Mouse (Mus musculus): ENCODE results near the gene Bend6. TPM values are rescaled to one million over a fixed set of nuclear protein-coding genes. Genes with fewer than 3 reads are reported as not detected.
A peak's percentile ranks its signal among the peaks of the same experiment; 100 is the strongest.

The Bend6 gene
- total RNA-seq (2014; rRNA removed) (124 and 153 TPM in 2 replicates), polyA plus RNA-seq (2015; fragmentation: Nextera tagmentation; extraction: Ambion mirVana) (96.7 and 111 TPM in 2 replicates)

DNA sequence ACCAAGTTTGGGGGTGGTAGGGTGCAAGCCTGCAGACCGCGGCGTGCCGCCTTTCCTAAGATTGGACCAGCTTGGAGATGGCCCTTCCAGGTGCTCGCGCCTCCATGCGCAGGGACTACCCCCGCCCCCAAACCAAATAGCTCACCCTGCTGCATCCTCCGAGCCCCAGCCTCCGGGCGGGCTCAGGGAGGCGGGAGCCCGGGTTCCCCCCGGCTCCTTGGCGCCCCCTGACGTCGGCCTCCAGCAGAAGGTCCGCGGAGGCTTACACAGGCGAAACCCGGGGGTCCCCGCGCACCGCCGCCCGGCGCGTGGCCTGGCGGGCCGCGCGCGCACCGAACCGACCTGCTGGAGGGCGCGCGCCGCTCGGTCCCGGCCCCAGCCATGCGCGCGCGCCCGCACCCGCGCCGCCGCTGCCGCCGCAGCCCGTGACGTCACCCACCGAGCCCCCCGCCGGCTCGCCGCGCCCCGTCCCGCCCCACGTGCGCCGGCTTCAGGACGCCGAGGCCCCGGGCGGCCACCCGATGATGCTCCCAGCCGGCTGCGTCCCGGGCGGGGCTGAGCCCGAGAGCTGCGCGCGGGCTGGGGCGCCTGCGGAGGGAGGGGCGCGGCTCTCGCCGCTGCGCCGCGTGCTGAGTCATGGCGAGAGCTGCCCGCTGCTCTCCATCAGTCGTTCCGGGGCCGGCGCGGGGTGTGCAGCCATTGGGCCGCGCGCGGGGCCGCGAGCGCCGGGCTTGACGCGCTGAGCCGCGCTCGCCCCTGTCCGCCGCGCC lies at the start of gene Bend6:
Bend6 (minus strand) TSS at position 396 of the 770 bp plus-strand sequence.
- Histone ChIP-seq H3K4me1 (ENCODE audit: insufficient read depth) (peaks cover 9% of the 10 kb centered on the region; the same call in 1 of the 2 replicates), H3K36me3 (ENCODE audit: insufficient read depth) (no peaks in the 10 kb centered on the region), H3K4me2 (ENCODE audit: low read depth) (peak within 1 kb of the TSS; percentile 71), H3K27me3 (ENCODE audit: insufficient read depth, low read length) (no peaks in the 10 kb centered on the region), H3K9ac (peak within 1 kb of the TSS; percentile 81), H3K4me3 (ENCODE audit: low read depth, low read length) (peak within 1 kb of the TSS; percentile 79), H3K9me3 (ENCODE audit: low read length) (no peaks in the 10 kb centered on the region), H3K27ac (ENCODE audit: low read depth, low read length) (peak within 1 kb of the TSS; percentile 87)
- DNase-seq: peak; percentile 88
- peak; percentile 85 for ATAC-seq
- TF ChIP-seq CTCF (IDR thresholded peaks at IDR 0.05; ENCODE audit: low read depth): peak; percentile 53
- WGBS: 1% methylated on average over 59 of the region's 110 CpGs

DNA sequence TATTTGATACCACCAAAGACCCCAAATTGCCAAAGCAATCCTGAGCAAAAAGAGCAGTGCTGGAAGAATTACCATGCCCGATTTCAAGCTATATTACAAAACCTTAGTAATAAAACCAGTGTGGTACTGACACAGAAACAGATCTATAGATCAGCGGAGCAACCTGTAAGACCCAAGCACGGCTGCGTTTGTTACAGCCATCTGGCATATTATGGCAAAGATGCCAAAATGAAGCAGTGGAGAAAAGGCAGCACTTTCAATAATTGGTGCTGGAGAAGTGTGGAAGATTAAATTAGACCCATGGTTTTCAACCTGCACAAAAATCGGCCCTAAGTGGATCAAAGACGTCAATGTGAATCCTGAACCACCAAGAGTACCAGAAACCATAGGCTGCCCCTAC lies 48.0 kb upstream of the Bend6 start:
- Histone ChIP-seq H3K9ac (no peak overlapping the region), H3K4me1 (ENCODE audit: insufficient read depth) (no peaks in the 10 kb centered on the region), H3K27me3 (ENCODE audit: insufficient read depth, low read length) (no peaks in the 10 kb centered on the region), H3K4me3 (ENCODE audit: low read depth, low read length) (no peak overlapping the region), H3K4me2 (ENCODE audit: low read depth) (no peak overlapping the region), H3K27ac (ENCODE audit: low read depth, low read length) (no peak overlapping the region), H3K36me3 (ENCODE audit: insufficient read depth) (no peaks in the 10 kb centered on the region), H3K9me3 (ENCODE audit: low read length) (no peaks in the 10 kb centered on the region)
- no peak for DNase-seq
- no peak for TF ChIP-seq CTCF (IDR thresholded peaks at IDR 0.05; ENCODE audit: low read depth)
- no peak for ATAC-seq
- 88% methylated on average over 6 of the region's 6 CpGs for WGBS

DNA sequence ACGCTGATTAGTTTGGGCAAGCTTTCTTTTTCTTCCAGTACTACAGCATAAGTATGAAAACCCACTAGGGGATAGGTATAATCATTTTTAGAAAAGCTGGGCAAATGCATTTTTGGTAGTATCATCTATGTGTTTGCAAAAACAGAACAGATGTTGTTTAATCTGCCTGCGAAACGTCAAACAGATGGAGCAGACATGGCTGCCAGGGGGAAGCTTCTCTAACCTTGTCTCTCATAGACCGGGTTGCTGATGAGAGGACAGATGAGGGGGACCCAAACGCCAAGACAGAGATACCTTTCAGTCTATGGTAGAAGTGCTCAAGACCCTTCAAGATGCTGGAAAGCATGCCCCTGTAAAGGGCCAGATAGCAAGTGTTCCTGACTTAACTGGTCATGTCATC lies 40.9 kb upstream of the Bend6 start:
- no peak for TF ChIP-seq CTCF (IDR thresholded peaks at IDR 0.05; ENCODE audit: low read depth)

DNA sequence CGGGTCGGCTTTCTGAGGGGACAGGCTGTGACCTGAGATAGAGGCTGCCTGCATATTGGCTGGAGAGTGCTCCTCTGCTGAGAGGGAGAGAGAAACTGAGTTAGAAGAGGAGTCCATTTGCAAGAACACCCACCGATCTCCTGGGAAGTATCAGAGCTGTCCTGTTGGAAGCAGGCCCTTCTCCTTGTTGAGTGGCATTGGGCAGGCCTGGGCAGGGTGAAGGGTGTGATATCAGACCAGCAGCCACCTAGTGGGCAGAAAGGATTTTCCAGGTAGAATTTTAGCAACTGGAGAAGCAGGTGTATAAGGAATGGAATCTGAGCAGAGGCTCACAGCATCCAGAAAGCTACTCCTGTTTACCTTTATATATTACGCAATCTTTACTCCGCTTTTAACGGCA lies 40.2 kb upstream of the Bend6 start:
- Histone ChIP-seq H3K27me3 (ENCODE audit: insufficient read depth, low read length) (no peaks in the 10 kb centered on the region), H3K9me3 (ENCODE audit: low read length) (no peaks in the 10 kb centered on the region), H3K36me3 (ENCODE audit: insufficient read depth) (no peaks in the 10 kb centered on the region), H3K4me2 (ENCODE audit: low read depth) (no peak overlapping the region), H3K27ac (ENCODE audit: low read depth, low read length) (peak overlapping the region; percentile 87), H3K4me3 (ENCODE audit: low read depth, low read length) (no peak overlapping the region), H3K9ac (no peak overlapping the region), H3K4me1 (ENCODE audit: insufficient read depth) (peaks cover 2% of the 10 kb centered on the region; the same call in 1 of the 2 replicates)
- ATAC-seq: no peak
- no peak for TF ChIP-seq CTCF (IDR thresholded peaks at IDR 0.05; ENCODE audit: low read depth)
- no peak for DNase-seq
- WGBS: 88% methylated on average over 6 of the region's 6 CpGs

More for the DNA sequence above, 40.9 kb upstream of the Bend6 start:
- H3K4me2 ChIP-seq (ENCODE audit: low read depth): no peak overlapping the region
- H3K27me3 ChIP-seq (ENCODE audit: insufficient read depth, low read length): no peaks in the 10 kb centered on the region
- H3K27ac ChIP-seq (ENCODE audit: low read depth, low read length): 0 out of 2 replicates have a peak overlapping the region, but pooled peaks have one; percentile 9
- no peak for ATAC-seq
- WGBS: 73% methylated on average over 5 of the region's 5 CpGs
- H3K4me3 ChIP-seq (ENCODE audit: low read depth, low read length): no peak overlapping the region
- peaks cover 2% of the 10 kb centered on the region; the same call in 1 of the 2 replicates for H3K4me1 ChIP-seq (ENCODE audit: insufficient read depth)
- H3K9ac ChIP-seq: no peak overlapping the region
- no peaks in the 10 kb centered on the region for H3K36me3 ChIP-seq (ENCODE audit: insufficient read depth)
- no peaks in the 10 kb centered on the region for H3K9me3 ChIP-seq (ENCODE audit: low read length)
- DNase-seq: peak; percentile 48

DNA sequence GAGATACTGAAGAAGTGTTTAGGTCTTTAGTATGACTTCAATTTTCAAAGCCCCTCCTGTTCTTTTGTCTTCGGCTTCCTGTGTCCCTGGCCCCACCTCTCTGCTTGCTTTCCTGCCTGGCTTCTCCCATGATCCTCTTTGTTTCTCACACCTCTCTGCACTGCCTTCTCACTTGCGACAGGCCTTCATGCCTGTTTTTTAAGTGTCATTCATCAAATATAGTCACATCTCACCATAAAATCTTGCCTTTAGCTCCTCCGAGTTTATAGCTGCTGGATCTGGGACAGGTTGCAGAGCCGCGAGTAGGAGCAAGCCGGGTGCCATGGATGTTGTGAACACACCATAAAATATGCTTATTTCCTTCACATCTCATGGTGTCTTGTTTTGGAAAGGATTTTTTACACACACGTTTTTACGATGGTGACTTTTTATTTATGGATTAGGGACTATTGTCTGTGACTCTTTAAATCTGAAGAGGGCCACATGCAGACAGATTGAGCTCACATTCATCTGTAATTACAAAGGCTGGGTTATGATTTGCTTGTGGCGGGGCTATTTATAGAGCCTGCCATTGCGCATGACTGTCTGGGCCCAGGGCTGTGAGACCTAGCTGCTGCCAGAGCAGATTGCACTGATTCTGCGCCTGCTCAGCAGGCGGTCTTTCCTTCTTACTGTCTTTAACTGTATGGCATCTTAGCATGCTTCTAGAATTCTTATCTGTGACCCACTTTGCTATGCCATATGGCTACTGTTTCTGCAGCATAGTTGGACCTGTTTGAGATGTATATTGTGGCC lies 39.2 kb upstream of the Bend6 start:
- H3K27me3 ChIP-seq (ENCODE audit: insufficient read depth, low read length): no peaks in the 10 kb centered on the region
- no peaks in the 10 kb centered on the region for H3K36me3 ChIP-seq (ENCODE audit: insufficient read depth)
- no peak overlapping the region for H3K9ac ChIP-seq
- H3K4me1 ChIP-seq (ENCODE audit: insufficient read depth): peaks cover 2% of the 10 kb centered on the region; the same call in 1 of the 2 replicates
- no peaks in the 10 kb centered on the region for H3K9me3 ChIP-seq (ENCODE audit: low read length)
- no peak overlapping the region for H3K4me3 ChIP-seq (ENCODE audit: low read depth, low read length)
- WGBS: 44% methylated on average over 12 of the region's 12 CpGs
- ATAC-seq: peak; percentile 96
- peak overlapping the region; percentile 87 for H3K27ac ChIP-seq (ENCODE audit: low read depth, low read length)
- peak; percentile 93 for DNase-seq
- no peak for TF ChIP-seq CTCF (IDR thresholded peaks at IDR 0.05; ENCODE audit: low read depth)
- H3K4me2 ChIP-seq (ENCODE audit: low read depth): no peak overlapping the region

DNA sequence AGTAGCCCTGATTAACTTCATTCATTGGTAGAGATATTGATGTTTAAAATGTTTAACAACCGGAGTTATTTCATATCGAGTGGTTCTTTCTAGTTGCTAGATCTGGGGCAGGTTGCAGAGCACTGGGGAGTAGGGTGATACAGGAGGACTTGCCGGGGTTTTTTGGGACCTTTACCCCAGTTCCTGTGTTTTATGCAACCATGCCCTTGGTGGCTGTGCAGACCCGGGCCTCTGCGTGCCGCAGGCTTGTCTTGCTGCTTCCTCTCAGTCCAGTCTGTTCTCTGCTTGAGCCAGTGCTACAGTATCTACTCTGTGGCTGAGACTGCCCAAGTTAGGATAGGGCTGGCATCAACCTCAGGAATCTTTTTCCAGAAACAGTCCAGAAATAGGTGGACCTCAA lies 38.1 kb upstream of the Bend6 start:
- 88% methylated on average over 6 of the region's 6 CpGs for WGBS
- Histone ChIP-seq H3K9ac (no peak overlapping the region), H3K4me3 (ENCODE audit: low read depth, low read length) (no peak overlapping the region), H3K4me1 (ENCODE audit: insufficient read depth) (peaks cover 4% of the 10 kb centered on the region; the same call in 1 of the 2 replicates), H3K27ac (ENCODE audit: low read depth, low read length) (peak overlapping the region; percentile 87), H3K4me2 (ENCODE audit: low read depth) (no peak overlapping the region), H3K36me3 (ENCODE audit: insufficient read depth) (no peaks in the 10 kb centered on the region), H3K27me3 (ENCODE audit: insufficient read depth, low read length) (no peaks in the 10 kb centered on the region), H3K9me3 (ENCODE audit: low read length) (no peaks in the 10 kb centered on the region)
- DNase-seq (no peak), ATAC-seq (no peak)
- TF ChIP-seq CTCF (IDR thresholded peaks at IDR 0.05; ENCODE audit: low read depth): no peak

Data from forebrain, postnatal 0 days (tissue).